9 mouse cellular contexts compared by ENCODE assay signal in genomic region chr7:143763794-143764193, GRCm38 (mm10). TPM values are rescaled to one million over a fixed set of nuclear protein-coding genes. Genes with fewer than 3 reads are reported as not detected.
DNase-seq lines count a peak whose midpoint lies in the region; ATAC-seq and TF ChIP-seq lines count a peak whose summit lies in the region.
"Had no signal": no experiment of that assay in that cellular context is flagged by ENCODE, and none has a peak within 500 bp of the region (broad histone marks: within the 10 kb centered on the region; RNA-seq: fewer than 3 reads in every experiment).

No protein-coding gene starts in this region.

- peak; percentile 77 for TF ChIP-seq CTCF in E14TG2a.4 (conservative IDR thresholded peaks at IDR 0.05; ENCODE audit: low read length)

- H3K27me3 ChIP-seq in kidney, embryonic 16.5 days (ENCODE audit: insufficient read depth, low read length): peaks cover 21% of the 10 kb centered on the region
- peaks cover 61% of the 10 kb centered on the region for H3K27me3 ChIP-seq in E14TG2a.4 (ENCODE audit: insufficient read depth, low read length)

- H3K4me1 ChIP-seq in kidney, embryonic 16.5 days (ENCODE audit: insufficient read depth, low read length): no peaks in the 10 kb centered on the region
- peaks cover 5% of the 10 kb centered on the region for H3K4me1 ChIP-seq in E14TG2a.4 (replicated peaks; ENCODE audit: low read depth, low read length)
- H3K4me1 ChIP-seq: stomach, embryonic 15.5 days had no signal

- H3K9me3 ChIP-seq in kidney, embryonic 16.5 days (ENCODE audit: low read length): no peaks in the 10 kb centered on the region
- no peaks in the 10 kb centered on the region for H3K9me3 ChIP-seq in E14TG2a.4 (ENCODE audit: low read length)
- H3K9me3 ChIP-seq: stomach, embryonic 15.5 days had no signal

- H3K36me3 ChIP-seq in kidney, embryonic 16.5 days (ENCODE audit: insufficient read depth, low read length): no peaks in the 10 kb centered on the region
- H3K36me3 ChIP-seq in E14TG2a.4 (ENCODE audit: insufficient read depth, low read length): no peaks in the 10 kb centered on the region
- H3K36me3 ChIP-seq: stomach, embryonic 15.5 days had no signal

- no peak for DNase-seq in kidney, adult 18-20 months
- peak; percentile 65 for DNase-seq in embryo, embryonic 10.5 days (ENCODE audit: low spot score)
- no peak for DNase-seq in left cerebral cortex, adult 18-20 months (ENCODE audit: low spot score in 2 of 2)
- no peak for DNase-seq in cerebellum, postnatal 36 days
- no peak for DNase-seq in right cerebral cortex, postnatal 4 days

- H3K4me2 ChIP-seq in kidney, embryonic 16.5 days (replicated peaks; ENCODE audit: low read depth, low read length): no peak overlapping the region
- H3K4me2 ChIP-seq: stomach, embryonic 15.5 days had no signal

- 26% methylated on average over 3 of the region's 3 CpGs for WGBS in kidney, embryonic 16.5 days

- H3K9ac ChIP-seq in kidney, embryonic 16.5 days (replicated peaks; ENCODE audit: low read length): no peak overlapping the region
- H3K9ac ChIP-seq: stomach, embryonic 15.5 days had no signal

- ATAC-seq in kidney, embryonic 16.5 days (ENCODE audit: low FRiP score, low TSS enrichment): peak; percentile 81; the same call in 1 of the 2 replicates
- ATAC-seq in megakaryocyte-erythroid progenitor cell, adult 5-6 weeks (replicated peaks; ENCODE audit: low FRiP score, low TSS enrichment, poor library complexity, severe bottlenecking): peak; percentile 66

- no peak overlapping the region for H3K4me3 ChIP-seq in kidney, embryonic 16.5 days (ENCODE audit: low read length)
- H3K4me3 ChIP-seq in E14TG2a.4 (replicated peaks; ENCODE audit: low read length): no peak overlapping the region
- H3K4me3 ChIP-seq: stomach, embryonic 15.5 days had no signal

- H3K27ac ChIP-seq in kidney, embryonic 16.5 days (ENCODE audit: low read length): no peak overlapping the region
- H3K27ac ChIP-seq: stomach, embryonic 15.5 days had no signal

RNA-seq across cellular contexts. Expression of gene Mrgprg, which starts 3.0 kb away (rescaled TPM):
- not detected in 2 replicates for polyA plus RNA-seq in kidney, embryonic 16.5 days (2015; fragmentation: Nextera tagmentation; extraction: Ambion mirVana)
- not detected in 2 replicates for total RNA-seq in megakaryocyte-erythroid progenitor cell, adult 5-6 weeks (2014; fragmentation: Nextera tagmentation)
- total RNA-seq in megakaryocyte-erythroid progenitor cell, adult 5-6 weeks (2017): not detected in 2 replicates
- total RNA-seq in left cerebral cortex, adult 18-20 months (2021): not detected
- polyA plus RNA-seq: stomach, embryonic 15.5 days had no signal

RNA-seq across cellular contexts. Expression of gene Osbpl5, which starts 7.0 kb away (rescaled TPM):
- 42.1 and 47.1 TPM in 2 replicates for polyA plus RNA-seq in kidney, embryonic 16.5 days (2015; fragmentation: Nextera tagmentation; extraction: Ambion mirVana)
- 4.3 and 9.3 TPM in 2 replicates for total RNA-seq in megakaryocyte-erythroid progenitor cell, adult 5-6 weeks (2014; fragmentation: Nextera tagmentation)
- 2.6 and 3.8 TPM in 2 replicates for total RNA-seq in megakaryocyte-erythroid progenitor cell, adult 5-6 weeks (2017)
- total RNA-seq in left cerebral cortex, adult 18-20 months (2021): 10 to 100 TPM; 34.1 to 36.6 TPM

RNA-seq across cellular contexts. Expression of gene Mrgpre, which starts 20.5 kb away (rescaled TPM):
- 2.2 and 2.5 TPM in 2 replicates for polyA plus RNA-seq in kidney, embryonic 16.5 days (2015; fragmentation: Nextera tagmentation; extraction: Ambion mirVana)
- 0.37 TPM in 1 of 2 replicates, not detected in the other for total RNA-seq in megakaryocyte-erythroid progenitor cell, adult 5-6 weeks (2014; fragmentation: Nextera tagmentation)
- total RNA-seq in megakaryocyte-erythroid progenitor cell, adult 5-6 weeks (2017): 0.19 and 0.27 TPM in 2 replicates
- 1 to 10 TPM; 6.4 to 7.2 TPM for total RNA-seq in left cerebral cortex, adult 18-20 months (2021)

RNA-seq across cellular contexts. Expression of gene Nadsyn1, which starts 58.9 kb away (rescaled TPM):
- polyA plus RNA-seq in kidney, embryonic 16.5 days (2015; fragmentation: Nextera tagmentation; extraction: Ambion mirVana): 11.7 and 13.3 TPM in 2 replicates
- 9.1 and 11.3 TPM in 2 replicates for total RNA-seq in megakaryocyte-erythroid progenitor cell, adult 5-6 weeks (2014; fragmentation: Nextera tagmentation)
- 8.0 and 31.7 TPM in 2 replicates for total RNA-seq in megakaryocyte-erythroid progenitor cell, adult 5-6 weeks (2017)
- total RNA-seq in left cerebral cortex, adult 18-20 months (2021): 1 to 10 TPM; 4.7 to 9.0 TPM

RNA-seq across cellular contexts. Expression of gene Dhcr7, which starts 59.2 kb away (rescaled TPM):
- 44.5 and 48.8 TPM in 2 replicates for polyA plus RNA-seq in kidney, embryonic 16.5 days (2015; fragmentation: Nextera tagmentation; extraction: Ambion mirVana)
- total RNA-seq in megakaryocyte-erythroid progenitor cell, adult 5-6 weeks (2014; fragmentation: Nextera tagmentation): 26.0 and 42.8 TPM in 2 replicates
- total RNA-seq in megakaryocyte-erythroid progenitor cell, adult 5-6 weeks (2017): 6.2 and 9.4 TPM in 2 replicates
- 10 to 100 TPM; 34.4 to 36.7 TPM for total RNA-seq in left cerebral cortex, adult 18-20 months (2021)

Comparison
In these comparisons a context has a peak if more than half of its experiments do, and no peak if none do; other contexts are left out.
1. RNA of gene Mrgpre, which starts 20.5 kb away (total RNA-seq): 6.4 to 7.2 TPM in left cerebral cortex, adult 18-20 months; 0.19 to 0.37 TPM in megakaryocyte-erythroid progenitor cell, adult 5-6 weeks; every median in the first group is over 4 times any median in the second.